Comparison of ENCODE assay signal across 8 mouse cellular contexts in genomic region chr15:81235086-81235920, GRCm38 (mm10). TPM values are rescaled to one million over a fixed set of nuclear protein-coding genes. Genes with fewer than 3 reads are reported as not detected.
DNase-seq lines count a peak whose midpoint lies in the region; ATAC-seq and TF ChIP-seq lines count a peak whose summit lies in the region.

Gene Mchr1 (plus strand): TSS chr15:81235499.

- peak; percentile 89 for ATAC-seq in hindbrain, postnatal 0 days
- ATAC-seq in erythroid progenitor cell, adult 5-6 weeks (replicated peaks; ENCODE audit: low FRiP score, poor library complexity, severe bottlenecking), result no peak

- H3K4me1 ChIP-seq in hindbrain, postnatal 0 days (ENCODE audit: insufficient read depth, low read length), result peaks cover 9% of the 10 kb centered on the region

- H3K36me3 ChIP-seq in hindbrain, postnatal 0 days (ENCODE audit: insufficient read depth, low read length), result no peaks in the 10 kb centered on the region

- peak within 1 kb of the TSS; percentile 43 for H3K4me3 ChIP-seq in hindbrain, postnatal 0 days (ENCODE audit: low read length)

- H3K9ac ChIP-seq in hindbrain, postnatal 0 days (replicated peaks; ENCODE audit: low read length), result peak within 1 kb of the TSS; percentile 54

- H3K4me2 ChIP-seq in hindbrain, postnatal 0 days (ENCODE audit: low read depth, low read length), result peak within 1 kb of the TSS; percentile 73

- DNase-seq in adrenal gland, adult 2 months, result peak; percentile 65
- DNase-seq in cerebellum, postnatal 25 days, result peak; percentile 67 to 69
- peak; percentile 70 to 80 for DNase-seq in frontal cortex, postnatal 36 days (ENCODE audit: low spot score in 2 of 2)
- peak; percentile 84 for DNase-seq in hindbrain, postnatal 0 days (ENCODE audit: low spot score)
- peak; percentile 59 to 79 for DNase-seq in left cerebral cortex, adult 9 months (ENCODE audit: low spot score in 2 of 2)
- DNase-seq in lung, postnatal 36 days, result peak; percentile 43
- peak; percentile 60 for DNase-seq in right cerebral cortex, postnatal 4 days

- H3K9me3 ChIP-seq in hindbrain, postnatal 0 days (ENCODE audit: low read length), result no peaks in the 10 kb centered on the region

- H3K27me3 ChIP-seq in hindbrain, postnatal 0 days (ENCODE audit: insufficient read depth, low read length), result no peaks in the 10 kb centered on the region

- peak within 1 kb of the TSS; percentile 43; the same call in 1 of the 2 replicates for H3K27ac ChIP-seq in hindbrain, postnatal 0 days

- TF ChIP-seq CTCF in hindbrain, postnatal 0 days (IDR thresholded peaks at IDR 0.05; ENCODE audit: low read depth), result peak; percentile 65

- under 1% methylated on average over 25 of the region's 25 CpGs for WGBS in hindbrain, postnatal 0 days

RNA-seq across cellular contexts. Expression of gene Mchr1, which starts in this region (rescaled TPM):
- under 1 TPM; 0.17 to 0.55 TPM for total RNA-seq in adrenal gland, adult 2 months (2021)
- polyA plus RNA-seq in adrenal gland, adult 2 months (2012; rRNA removed), result 0.45 and 0.86 TPM in 2 replicates
- 5.9 and 11.1 TPM in 2 replicates for total RNA-seq in hindbrain, postnatal 0 days (2014; rRNA removed)
- polyA plus RNA-seq in hindbrain, postnatal 0 days (2015; fragmentation: Nextera tagmentation; extraction: Ambion mirVana), result 7.0 and 7.8 TPM in 2 replicates
- total RNA-seq in erythroid progenitor cell, adult 5-6 weeks (2015; ENCODE audit: low replicate concordance), result not detected in 2 replicates
- not detected in 2 replicates for total RNA-seq in erythroid progenitor cell, adult 5-6 weeks (2017; ENCODE audit: low replicate concordance)

Comparison
In these comparisons a context has a peak if more than half of its experiments do, and no peak if none do; other contexts are left out.
1. Peak in DNase-seq in adrenal gland, adult 2 months; RNA of the gene not detected or under 1 TPM.